Mouse (Mus musculus) cerebellum, adult (tissue): ENCODE measurements around the gene Rpl36.

Source experiments
- ATAC-seq: cut with Nextera tagmentation; 2 replicates; pipeline ENCODE4 v1.9.2; 2017; ENCODE audit warnings: mild to moderate bottlenecking, moderate library complexity, mixed read lengths; ENCODE audit not compliant: insufficient number of reproducible peaks, low FRiP score, low TSS enrichment

Rpl36 gene

DNA sequence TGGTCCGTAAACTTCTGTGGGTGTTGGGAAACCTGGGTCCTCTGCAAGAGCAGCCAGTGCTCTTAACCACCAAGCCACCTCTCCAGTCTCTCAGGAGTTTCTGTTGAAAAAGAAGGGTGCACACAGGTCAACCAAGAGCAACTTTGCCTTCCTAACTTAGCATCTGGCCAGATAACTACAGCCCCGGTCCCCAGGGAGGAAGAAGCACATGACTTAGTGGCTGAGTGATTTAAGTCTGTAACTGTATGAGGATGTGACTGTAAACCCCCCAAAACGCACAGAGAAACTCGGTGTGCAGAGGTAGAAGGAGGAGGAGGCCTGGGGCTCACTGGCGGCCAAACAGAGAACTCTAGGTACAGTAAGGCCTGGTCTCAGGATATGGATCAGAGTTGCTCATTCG lies 20.8 kb downstream of the Rpl36 start:
- ATAC-seq, result no peak

DNA sequence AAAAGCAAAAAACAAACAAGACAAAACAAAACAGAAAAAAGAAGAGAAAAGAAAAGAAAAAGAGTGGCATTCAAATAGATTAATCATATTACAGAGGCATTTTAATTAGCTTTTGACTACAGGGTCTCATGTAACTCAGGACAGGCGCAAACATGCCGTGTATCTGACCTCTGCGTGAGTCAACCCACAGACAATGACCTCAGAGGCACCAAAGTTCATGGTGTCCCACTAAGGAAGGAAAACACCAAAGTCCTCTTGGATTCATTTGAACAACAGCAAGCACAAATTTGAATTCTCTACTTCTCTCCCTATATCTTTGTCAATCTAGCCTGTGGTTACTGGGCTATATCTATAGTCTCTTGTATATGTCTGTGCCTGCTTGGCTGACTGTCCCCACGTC lies 30.0 kb downstream of the Rpl36 start:
- ATAC-seq, result no peak

DNA sequence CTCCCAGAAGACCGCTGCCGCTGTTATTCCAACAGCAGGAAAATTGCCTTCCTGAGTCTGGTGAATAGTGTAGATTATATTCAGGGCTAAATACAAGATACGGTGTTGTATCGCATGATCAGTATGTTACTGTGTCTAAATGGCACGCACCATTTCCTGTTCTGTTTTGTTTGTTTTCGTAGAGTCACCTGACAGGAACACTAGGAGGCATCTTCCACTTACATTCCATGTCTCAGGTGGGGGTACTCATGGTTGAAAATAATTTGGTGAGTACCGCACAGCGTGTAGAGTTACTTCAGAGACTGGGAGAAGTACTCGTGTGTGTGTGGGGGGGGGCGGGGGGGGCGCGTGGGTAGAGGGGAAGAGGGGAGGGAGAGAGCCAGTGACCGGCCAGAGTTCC lies 34.3 kb downstream of the Rpl36 start:
- ATAC-seq, result no peak

DNA sequence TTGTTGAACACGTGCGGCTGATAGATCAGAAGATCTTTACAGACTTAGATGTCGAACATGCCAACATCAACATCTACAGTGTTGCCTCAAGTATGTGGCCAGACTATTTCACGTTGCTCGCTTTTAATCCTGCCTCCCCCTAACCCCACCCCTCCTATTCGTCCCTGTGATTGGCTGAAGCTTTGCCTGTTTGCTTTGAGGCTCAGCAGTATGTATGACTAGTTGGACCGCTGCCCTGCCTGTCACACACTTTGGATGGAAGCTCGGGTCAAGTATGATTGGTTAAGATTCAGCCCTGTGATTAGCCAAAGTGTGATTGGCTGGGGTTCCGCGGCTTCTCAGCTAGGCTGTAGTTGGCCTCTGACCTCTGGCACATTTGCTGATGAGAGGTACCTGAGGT lies 38.6 kb downstream of the Rpl36 start:
- no peak for ATAC-seq

DNA sequence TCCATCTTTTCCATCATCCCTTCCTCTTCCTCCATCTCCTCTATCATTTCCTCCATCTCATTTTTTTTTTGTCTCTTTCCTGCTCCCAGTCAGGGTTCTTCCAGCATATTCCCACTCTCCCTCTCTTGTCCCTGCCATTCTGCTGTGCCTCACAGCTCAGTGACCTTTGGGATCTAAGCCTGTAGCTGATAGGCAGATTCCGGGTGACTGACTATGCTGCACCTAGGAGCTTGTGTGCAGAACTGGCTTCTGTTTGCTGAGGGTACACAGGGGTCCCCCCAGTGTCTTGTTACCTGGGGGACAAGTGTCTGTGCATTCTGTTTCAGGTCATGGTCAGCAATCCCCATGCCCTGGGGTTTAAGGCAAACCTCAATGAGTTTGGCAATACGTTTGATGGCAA lies 41.6 kb downstream of the Rpl36 start:
- ATAC-seq, result no peak

DNA sequence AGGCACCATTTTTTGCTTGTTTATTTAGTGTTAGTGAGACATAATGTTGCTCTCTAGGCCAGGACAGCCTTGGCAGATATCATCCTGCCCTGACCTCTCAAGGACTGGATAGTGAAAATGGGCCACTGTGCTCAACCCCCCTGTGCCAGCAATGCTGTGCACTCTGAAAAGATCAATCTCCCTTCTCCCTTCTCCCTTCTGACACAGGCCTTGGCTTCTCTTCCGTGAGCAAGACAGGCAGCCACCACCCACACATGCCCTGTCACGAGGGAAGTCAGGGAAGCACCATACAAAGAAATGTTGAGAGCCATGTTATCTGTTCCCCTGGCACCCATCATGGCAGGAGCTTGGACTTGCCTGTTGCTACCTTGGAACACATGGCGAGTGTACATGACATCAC lies 42.1 kb downstream of the Rpl36 start:
- ATAC-seq, result no peak

DNA sequence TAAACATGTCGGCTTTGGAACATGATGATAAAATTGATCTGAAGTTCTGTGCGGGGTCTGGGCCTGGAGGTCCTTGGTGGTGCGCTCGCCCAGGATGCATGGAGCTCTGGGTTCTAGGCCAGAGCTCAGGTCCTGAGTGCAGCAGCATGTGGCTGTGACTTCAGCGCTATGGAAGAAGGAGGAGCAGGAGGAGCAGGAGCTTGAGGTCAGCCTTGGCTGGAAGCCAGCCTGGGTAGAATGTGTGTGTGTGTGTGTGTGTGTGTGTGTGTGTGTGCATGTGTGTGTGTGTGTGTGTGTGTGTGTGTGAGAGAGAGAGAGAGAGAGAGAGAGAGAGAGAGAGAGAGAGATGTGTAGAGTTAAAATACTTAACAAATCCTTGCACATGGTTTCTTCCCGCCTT lies 43.0 kb downstream of the Rpl36 start:
- no peak for ATAC-seq

DNA sequence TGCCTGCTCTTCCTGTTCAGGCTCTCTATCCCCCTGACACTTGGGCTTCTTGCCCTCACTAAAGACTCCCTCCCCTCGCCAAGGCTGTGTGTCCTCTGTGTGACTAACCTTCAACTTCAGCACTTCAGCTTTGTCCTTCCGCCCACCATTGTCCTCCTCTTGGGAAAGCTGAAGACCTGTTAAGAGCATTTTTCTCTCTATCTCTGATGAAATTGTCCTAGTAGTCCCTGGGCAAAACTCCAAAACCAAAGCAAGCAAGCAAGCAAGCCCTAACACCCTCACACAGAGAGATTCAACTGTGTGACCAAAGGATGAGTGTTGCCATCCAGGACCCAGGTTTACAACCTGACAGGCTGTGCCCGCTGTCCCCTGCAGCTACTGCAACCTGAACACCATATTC lies 50.4 kb downstream of the Rpl36 start:
- no peak for ATAC-seq
